Mouse (Mus musculus): ENCODE measurements around the gene Cage1. TPM values are rescaled to one million over a fixed set of nuclear protein-coding genes. Genes with fewer than 3 reads are reported as not detected.

Gene Cage1
- polyA plus RNA-seq, 1 experiment from 2014 or later: 1.3 TPM

GRCm38 (mm10) chr13:38009721-38010408 lies 27.0 kb downstream of the Cage1 start:
- Histone ChIP-seq H3K9ac (no peak overlapping the region), H3K4me3 (no peak overlapping the region), H3K9me3 (no peaks in the 10 kb centered on the region), H3K4me1 (no peaks in the 10 kb centered on the region; the same call in 1 of the 2 replicates), H3K27ac (no peak overlapping the region), H3K4me2 (no peak overlapping the region), H3K27me3 (no peaks in the 10 kb centered on the region), H3K36me3 (no peaks in the 10 kb centered on the region)
- 78% methylated on average over 5 of the region's 5 CpGs for WGBS
- ATAC-seq (ENCODE audit: insufficient number of reproducible peaks, insufficient read depth, low FRiP score, low TSS enrichment, low read depth): no peak

- Histone ChIP-seq H3K4me3 (no peak overlapping the region), H3K9me3 (no peaks in the 10 kb centered on the region), H3K9ac (no peak overlapping the region), H3K27me3 (no peaks in the 10 kb centered on the region), H3K4me2 (no peak overlapping the region), H3K27ac (no peak overlapping the region), H3K36me3 (no peaks in the 10 kb centered on the region), H3K4me1 (no peaks in the 10 kb centered on the region; the same call in 1 of the 2 replicates)
- 95% methylated on average over 2 of the region's 2 CpGs for WGBS
- ATAC-seq (ENCODE audit: insufficient number of reproducible peaks, insufficient read depth, low FRiP score, low TSS enrichment, low read depth): no peak
Measured at GRCm38 (mm10) chr13:38007972-38008371, 28.9 kb downstream of the Cage1 start.

DNA sequence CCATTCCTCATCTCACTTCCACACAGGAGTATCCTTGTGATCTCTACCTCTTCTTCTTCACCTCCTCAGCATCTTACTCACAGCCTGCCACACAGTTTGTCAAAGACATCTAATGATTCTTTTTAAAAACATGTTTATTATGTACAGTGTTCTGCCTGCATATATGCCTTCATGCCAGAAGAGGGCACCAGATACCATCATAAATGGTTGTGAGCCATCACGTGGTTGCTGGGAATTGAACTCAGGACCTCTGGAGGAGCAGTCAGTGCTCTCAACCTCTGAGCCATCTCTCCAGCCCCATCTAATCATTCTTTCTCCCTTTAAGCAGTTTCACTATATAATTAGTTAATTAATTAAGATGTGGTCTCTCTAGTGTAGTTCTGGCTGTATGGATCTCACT lies 34.4 kb downstream of the Cage1 start:
- Histone ChIP-seq H3K9ac (no peak overlapping the region), H3K4me3 (no peak overlapping the region), H3K36me3 (no peaks in the 10 kb centered on the region), H3K4me2 (no peak overlapping the region), H3K27ac (no peak overlapping the region), H3K27me3 (peaks cover 3% of the 10 kb centered on the region), H3K9me3 (no peaks in the 10 kb centered on the region), H3K4me1 (no peaks in the 10 kb centered on the region)
- no peak for ATAC-seq (ENCODE audit: insufficient number of reproducible peaks, insufficient read depth, low FRiP score, low TSS enrichment, low read depth)
- 44% methylated on average over 1 of the region's 1 CpGs for WGBS

GRCm38 (mm10) chr13:37999713-38000112 lies 37.2 kb downstream of the Cage1 start:
- no peaks in the 10 kb centered on the region for H3K4me1 ChIP-seq
- no peak overlapping the region for H3K4me3 ChIP-seq
- H3K9me3 ChIP-seq: no peaks in the 10 kb centered on the region
- no peak overlapping the region for H3K27ac ChIP-seq
- H3K9ac ChIP-seq: no peak overlapping the region
- H3K4me2 ChIP-seq: no peak overlapping the region
- ATAC-seq (ENCODE audit: insufficient number of reproducible peaks, insufficient read depth, low FRiP score, low TSS enrichment, low read depth): no peak
- no peaks in the 10 kb centered on the region for H3K36me3 ChIP-seq
- WGBS: 78% methylated on average over 3 of the region's 3 CpGs
- peaks cover 3% of the 10 kb centered on the region for H3K27me3 ChIP-seq

- peak overlapping the region; percentile 92 for H3K4me3 ChIP-seq
- peak overlapping the region; percentile 73 for H3K27ac ChIP-seq
- no peaks in the 10 kb centered on the region for H3K9me3 ChIP-seq
- WGBS: 19% methylated on average over 7 of the region's 7 CpGs
- ATAC-seq (ENCODE audit: insufficient number of reproducible peaks, insufficient read depth, low FRiP score, low TSS enrichment, low read depth): peak; percentile 33; the same call in 1 of the 2 replicates
- no peaks in the 10 kb centered on the region for H3K27me3 ChIP-seq
- peak overlapping the region; percentile 96 for H3K9ac ChIP-seq
- peak overlapping the region; percentile 86 for H3K4me2 ChIP-seq
- peaks cover 21% of the 10 kb centered on the region for H3K36me3 ChIP-seq
- H3K4me1 ChIP-seq: 0 out of 2 replicates have a peak, but pooled peaks cover 2% of the 10 kb centered on the region
Measured at GRCm38 (mm10) chr13:37994405-37994749, 42.5 kb downstream of the Cage1 start.

- peak within 1 kb of the TSS; percentile 94 for H3K27ac ChIP-seq
- no peaks in the 10 kb centered on the region for H3K27me3 ChIP-seq
- peak within 1 kb of the TSS; percentile 86 for H3K4me2 ChIP-seq
- peak within 1 kb of the TSS; percentile 92 for H3K4me3 ChIP-seq
- H3K4me1 ChIP-seq: 0 out of 2 replicates have a peak, but pooled peaks cover 2% of the 10 kb centered on the region
- peak within 1 kb of the TSS; percentile 96 for H3K9ac ChIP-seq
- H3K9me3 ChIP-seq: no peaks in the 10 kb centered on the region
- peak; percentile 91 for ATAC-seq (ENCODE audit: insufficient number of reproducible peaks, insufficient read depth, low FRiP score, low TSS enrichment, low read depth)
- WGBS: under 1% methylated on average over 84 of the region's 89 CpGs
- peaks cover 26% of the 10 kb centered on the region for H3K36me3 ChIP-seq
Measured at GRCm38 (mm10) chr13:37993704-37994404, 43.0 kb downstream of the Cage1 start, which contains the start of gene Ssr1. Gene Ssr1 (minus strand): TSS chr13:37994217.

DNA sequence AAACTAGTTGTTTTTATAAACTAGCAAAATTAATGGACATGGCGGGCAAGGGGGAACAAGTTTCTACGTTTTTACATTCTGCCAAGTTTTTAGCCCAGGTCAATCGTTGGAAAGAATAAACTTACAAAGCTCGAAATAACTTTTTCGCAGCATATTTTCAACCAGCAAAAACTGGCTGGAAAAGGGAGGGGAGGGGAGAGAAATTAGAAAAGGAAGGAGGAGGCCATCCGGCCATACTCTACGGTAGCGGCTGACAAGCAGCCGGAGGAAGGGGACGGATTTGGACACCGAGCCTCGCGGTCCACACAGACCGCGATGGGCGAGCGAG lies 43.5 kb downstream of the Cage1 start:
- WGBS: under 1% methylated on average over 17 of the region's 17 CpGs
- peaks cover 31% of the 10 kb centered on the region for H3K36me3 ChIP-seq
- peak overlapping the region; percentile 86 for H3K4me2 ChIP-seq
- H3K27me3 ChIP-seq: no peaks in the 10 kb centered on the region
- H3K9me3 ChIP-seq: no peaks in the 10 kb centered on the region
- no peak for ATAC-seq (ENCODE audit: insufficient number of reproducible peaks, insufficient read depth, low FRiP score, low TSS enrichment, low read depth)
- H3K4me3 ChIP-seq: peak overlapping the region; percentile 92
- H3K27ac ChIP-seq: peak overlapping the region; percentile 94
- 0 out of 2 replicates have a peak, but pooled peaks cover 2% of the 10 kb centered on the region for H3K4me1 ChIP-seq
- peak overlapping the region; percentile 96 for H3K9ac ChIP-seq

DNA sequence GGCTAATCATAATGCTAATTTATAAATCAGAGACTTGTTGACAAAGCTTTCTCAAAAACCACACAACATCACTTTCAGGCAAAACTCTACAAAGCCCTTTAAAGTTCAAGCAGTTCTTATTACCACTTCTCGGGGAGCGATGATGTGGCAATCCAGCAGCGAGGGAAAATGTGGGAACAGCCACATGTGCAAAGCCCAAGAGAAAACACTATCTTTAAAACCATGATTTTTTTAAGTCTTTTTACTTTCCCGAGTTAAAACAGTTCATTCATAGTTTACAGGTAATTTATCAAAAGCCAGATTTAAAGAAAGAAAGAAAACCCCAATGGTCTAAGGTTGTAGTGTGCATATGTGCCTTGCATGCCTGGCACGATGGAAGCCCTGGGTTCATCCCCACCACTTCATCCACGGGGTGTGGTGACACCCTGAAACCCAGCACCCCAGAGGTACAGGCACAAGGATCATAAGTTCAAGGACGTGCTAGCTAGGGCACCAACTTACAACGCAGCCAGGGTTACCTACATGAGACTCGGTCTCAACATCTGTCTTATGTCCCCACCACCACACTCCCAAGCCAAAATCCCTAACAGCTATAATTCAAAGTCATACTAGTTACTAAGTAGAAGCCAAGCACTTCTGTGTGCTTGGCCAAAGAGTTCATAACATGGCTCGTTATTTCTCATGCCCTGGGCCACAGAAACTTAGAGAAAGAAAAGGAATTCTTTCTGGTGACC lies 44.1 kb downstream of the Cage1 start:
- Histone ChIP-seq H3K27ac (peak overlapping the region; percentile 94; the same call in 1 of the 2 replicates), H3K4me2 (peak overlapping the region; percentile 86), H3K4me3 (peak overlapping the region; percentile 92), H3K4me1 (0 out of 2 replicates have a peak, but pooled peaks cover 2% of the 10 kb centered on the region), H3K36me3 (peaks cover 36% of the 10 kb centered on the region), H3K9me3 (no peaks in the 10 kb centered on the region), H3K9ac (peak overlapping the region; percentile 96), H3K27me3 (no peaks in the 10 kb centered on the region)
- WGBS: 8% methylated on average over 10 of the region's 10 CpGs
- no peak for ATAC-seq (ENCODE audit: insufficient number of reproducible peaks, insufficient read depth, low FRiP score, low TSS enrichment, low read depth)

DNA sequence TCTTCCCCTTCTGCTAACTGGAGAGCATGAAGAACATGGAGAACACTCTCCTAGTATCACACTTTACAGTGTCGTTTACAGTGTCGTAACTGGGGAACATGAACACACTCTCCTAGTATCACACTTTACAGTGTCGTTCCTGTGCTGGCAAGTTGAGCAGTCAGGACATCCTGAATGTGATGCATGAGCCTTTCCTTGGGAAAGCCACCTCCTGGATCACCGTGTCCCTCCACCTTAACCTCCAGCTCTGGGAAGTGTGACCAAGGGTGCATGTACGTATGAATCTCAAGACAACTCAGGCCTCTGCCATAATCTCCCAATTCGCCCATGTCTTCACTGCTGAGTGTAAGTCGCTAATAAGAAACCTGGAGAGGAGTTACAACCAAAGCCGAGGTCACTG lies 47.2 kb downstream of the Cage1 start:
- H3K4me3 ChIP-seq: no peak overlapping the region
- no peaks in the 10 kb centered on the region for H3K27me3 ChIP-seq
- H3K36me3 ChIP-seq: peaks cover 63% of the 10 kb centered on the region
- no peaks in the 10 kb centered on the region for H3K9me3 ChIP-seq
- 0 out of 2 replicates have a peak, but pooled peaks cover 2% of the 10 kb centered on the region for H3K4me1 ChIP-seq
- 93% methylated on average over 8 of the region's 8 CpGs for WGBS
- H3K27ac ChIP-seq: no peak overlapping the region
- no peak overlapping the region for H3K4me2 ChIP-seq
- H3K9ac ChIP-seq: no peak overlapping the region
- no peak for ATAC-seq (ENCODE audit: insufficient number of reproducible peaks, insufficient read depth, low FRiP score, low TSS enrichment, low read depth)

DNA sequence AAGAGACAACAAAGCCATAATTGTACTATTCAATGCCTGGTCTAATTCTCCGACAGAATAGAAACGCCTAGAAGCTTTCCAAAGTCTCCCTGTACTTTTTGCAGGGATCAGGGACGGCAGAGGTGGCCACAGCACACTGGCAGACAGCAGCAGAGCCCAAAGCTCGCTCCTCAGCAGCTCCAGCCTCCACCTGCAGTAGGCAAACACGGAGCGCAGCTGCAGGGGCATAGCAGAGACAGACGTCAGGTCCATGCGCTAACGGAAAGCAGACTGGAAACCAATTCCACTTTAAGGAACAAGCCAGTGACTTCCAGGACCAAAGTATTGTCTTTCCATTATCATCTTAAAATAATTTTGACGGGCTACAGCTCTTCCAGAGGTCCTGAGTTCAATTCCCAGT lies 50.7 kb downstream of the Cage1 start:
- Histone ChIP-seq H3K4me1 (no peaks in the 10 kb centered on the region), H3K27me3 (no peaks in the 10 kb centered on the region), H3K9ac (no peak overlapping the region), H3K27ac (no peak overlapping the region), H3K9me3 (no peaks in the 10 kb centered on the region), H3K4me3 (no peak overlapping the region), H3K36me3 (peaks cover 92% of the 10 kb centered on the region), H3K4me2 (no peak overlapping the region)
- WGBS: 69% methylated on average over 10 of the region's 10 CpGs
- ATAC-seq (ENCODE audit: insufficient number of reproducible peaks, insufficient read depth, low FRiP score, low TSS enrichment, low read depth): no peak

DNA sequence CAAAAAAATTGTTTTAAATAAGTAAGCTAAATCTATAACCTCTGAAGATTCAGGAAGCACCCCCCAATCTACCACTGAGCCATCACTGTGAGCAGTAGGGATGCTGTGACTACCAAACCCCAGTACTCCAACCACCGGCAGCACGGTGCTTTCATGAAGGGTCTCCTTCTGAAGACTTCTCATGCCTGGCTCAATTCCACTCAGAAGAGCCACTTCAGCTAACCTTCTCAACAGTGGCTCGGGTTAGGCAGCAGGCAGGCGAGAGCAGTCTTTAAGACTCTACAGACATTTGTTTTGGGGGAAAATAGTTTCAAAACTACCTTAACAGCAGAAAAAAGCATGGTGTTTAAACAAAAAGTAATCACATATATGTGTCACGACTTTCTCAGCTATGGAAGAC lies 55.8 kb downstream of the Cage1 start:
- no peak overlapping the region for H3K4me3 ChIP-seq
- H3K9me3 ChIP-seq: no peaks in the 10 kb centered on the region
- H3K4me2 ChIP-seq: no peak overlapping the region
- H3K27ac ChIP-seq: no peak overlapping the region
- WGBS: 90% methylated on average over 5 of the region's 5 CpGs
- H3K9ac ChIP-seq: no peak overlapping the region
- no peak for ATAC-seq (ENCODE audit: insufficient number of reproducible peaks, insufficient read depth, low FRiP score, low TSS enrichment, low read depth)
- H3K36me3 ChIP-seq: peaks cover 86% of the 10 kb centered on the region
- H3K27me3 ChIP-seq: no peaks in the 10 kb centered on the region
- no peaks in the 10 kb centered on the region for H3K4me1 ChIP-seq
